Mouse (Mus musculus) limb, embryonic 14.5 days (tissue): ENCODE measurements around the gene Atf6. TPM values are rescaled to one million over a fixed set of nuclear protein-coding genes. Genes with fewer than 3 reads are reported as not detected.

Source experiments
- ATAC-seq: fragments of 200-750 bp; cut with Nextera tagmentation; 2 replicates; pipeline ENCODE4 v1.8.0; 2017; ENCODE audit warnings: low read depth, moderate number of reproducible peaks, moderate TSS enrichment; ENCODE audit not compliant: low FRiP score
- DNase-seq: peaks from one replicate; pipeline ENCODE4 v3.0.0-alpha.2; 2015; ENCODE audit warnings: low spot score
- H3K27ac ChIP-seq: fragments of 300-500 bp; sonication (generic); replicated peaks from 2 replicates; pipeline ENCODE4 v1.5.1; 2014; ENCODE audit warnings: low read depth, mild to moderate bottlenecking, low read length, moderate library complexity, mixed read lengths
- H3K27me3 ChIP-seq: fragments of 300-500 bp; sonication (generic); 2 replicates; pipeline ENCODE4 v1.6.1; 2014; ENCODE audit warnings: low read length, mixed read lengths; ENCODE audit not compliant: control insufficient read depth, insufficient read depth
- H3K36me3 ChIP-seq: fragments of 300-500 bp; sonication (generic); 2 replicates; pipeline ENCODE4 v1.6.1; 2014; ENCODE audit warnings: mild to moderate bottlenecking, low read length, moderate library complexity, mixed read lengths; ENCODE audit not compliant: control insufficient read depth, insufficient read depth
- H3K4me1 ChIP-seq: fragments of 300-500 bp; sonication (generic); 2 replicates; pipeline ENCODE4 v1.6.1; 2014; ENCODE audit warnings: antibody characterized with exemption, low read length, mixed read lengths; ENCODE audit not compliant: control insufficient read depth, insufficient read depth
- H3K4me2 ChIP-seq: fragments of 300-500 bp; sonication (generic); replicated peaks from 2 replicates; pipeline ENCODE4 v1.6.1; 2014; ENCODE audit warnings: low read depth, mild to moderate bottlenecking, low read length, moderate library complexity; ENCODE audit not compliant: severe bottlenecking
- H3K4me3 ChIP-seq: fragments of 300-500 bp; sonication (generic); replicated peaks from 2 replicates; pipeline ENCODE4 v1.5.1; 2014; ENCODE audit warnings: low read length
- H3K9ac ChIP-seq: fragments of 300-500 bp; sonication (generic); 2 replicates; pipeline ENCODE4 v1.6.1; 2014; ENCODE audit warnings: mild to moderate bottlenecking, low read depth, low read length, moderate library complexity; ENCODE audit not compliant: severe bottlenecking
- H3K9me3 ChIP-seq: fragments of 300-500 bp; sonication (generic); 2 replicates; pipeline ENCODE4 v1.6.1; 2016; ENCODE audit warnings: low read length; ENCODE audit not compliant: control insufficient read depth
- POLR2A ChIP-seq: fragments of 200-500 bp; IDR thresholded peaks from 2 replicates; pipeline ENCODE4 v1.8.0; 2012; ENCODE audit warnings: inconsistent platforms, mild to moderate bottlenecking, moderate library complexity, borderline replicate concordance; ENCODE audit not compliant: insufficient read depth, insufficient read length; ENCODE audit errors: extremely low read depth
- WGBS: fragments of 180-500 bp; shearing (Covaris S2); extraction: QIAGEN DNeasy Blood & Tissue Kit; methylation state at CpG from one replicate; pipeline ENCODE4 v1.1.7; 2014; 5-methylcytosine and 5-hydroxymethylcytosine counted together
- polyA plus RNA-seq, 2 experiments: library from polyadenylated mRNA; depleted of rRNA in 1 of 2; stranded (reverse) in 1 of 2; unstranded in 1 of 2; fragments of >200 nt; fragmentation: Nextera tagmentation in 1 of 2; extraction: Ambion mirVana in 1 of 2; gene quantifications; 2 replicates each; pipeline versions ENCODE4 v1.2.1 to v1.2.3; 2012 to 2014

Gene Atf6
- polyA plus RNA-seq, 2 experiments, result 8.9 to 9.1 TPM

- Histone ChIP-seq H3K9me3 (no peaks in the 10 kb centered on the region), H3K4me2 (no peak overlapping the region), H3K27me3 (no peaks in the 10 kb centered on the region), H3K4me1 (no peaks in the 10 kb centered on the region), H3K4me3 (no peak overlapping the region), H3K36me3 (no peaks in the 10 kb centered on the region), H3K27ac (no peak overlapping the region), H3K9ac (no peak overlapping the region)
- WGBS, result 85% methylated on average over 14 of the region's 14 CpGs
- DNase-seq, result no peak
- no peak for ATAC-seq
- TF ChIP-seq POLR2A, result no peak
These were observed 47.3 kb downstream of the Atf6 start for GRCm38 (mm10) chr1:170820103-170820814.

GRCm38 (mm10) chr1:170815287-170816004 lies 52.1 kb downstream of the Atf6 start:
- TF ChIP-seq POLR2A, result no peak
- no peak for ATAC-seq
- Histone ChIP-seq H3K9ac (no peak overlapping the region), H3K27ac (no peak overlapping the region), H3K36me3 (peaks cover 7% of the 10 kb centered on the region; the same call in 1 of the 2 replicates), H3K9me3 (no peaks in the 10 kb centered on the region), H3K4me1 (no peaks in the 10 kb centered on the region), H3K4me3 (no peak overlapping the region), H3K27me3 (no peaks in the 10 kb centered on the region), H3K4me2 (no peak overlapping the region)
- WGBS, result 96% methylated on average over 2 of the region's 2 CpGs
- no peak for DNase-seq

GRCm38 (mm10) chr1:170812822-170813221 lies 54.7 kb downstream of the Atf6 start:
- 81% methylated on average over 5 of the region's 5 CpGs for WGBS
- DNase-seq (no peak), ATAC-seq (no peak)
- H3K4me1 ChIP-seq, result no peaks in the 10 kb centered on the region
- no peak for TF ChIP-seq POLR2A
- H3K27ac ChIP-seq, result no peak overlapping the region
- H3K36me3 ChIP-seq, result peaks cover 11% of the 10 kb centered on the region
- H3K27me3 ChIP-seq, result no peaks in the 10 kb centered on the region
- no peak overlapping the region for H3K4me3 ChIP-seq
- H3K9me3 ChIP-seq, result no peaks in the 10 kb centered on the region
- no peak overlapping the region for H3K9ac ChIP-seq
- no peak overlapping the region for H3K4me2 ChIP-seq

GRCm38 (mm10) chr1:170807600-170808270 lies 59.8 kb downstream of the Atf6 start:
- no peak for DNase-seq
- Histone ChIP-seq H3K4me1 (no peaks in the 10 kb centered on the region), H3K27ac (no peak overlapping the region), H3K27me3 (no peaks in the 10 kb centered on the region), H3K4me2 (no peak overlapping the region), H3K9ac (no peak overlapping the region), H3K9me3 (no peaks in the 10 kb centered on the region), H3K4me3 (no peak overlapping the region), H3K36me3 (peaks cover 9% of the 10 kb centered on the region)
- no peak for TF ChIP-seq POLR2A
- ATAC-seq, result no peak
- 76% methylated on average over 2 of the region's 2 CpGs for WGBS

GRCm38 (mm10) chr1:170804721-170805120 lies 62.9 kb downstream of the Atf6 start:
- TF ChIP-seq POLR2A, result no peak
- Histone ChIP-seq H3K4me1 (no peaks in the 10 kb centered on the region), H3K4me2 (no peak overlapping the region), H3K9ac (no peak overlapping the region), H3K9me3 (no peaks in the 10 kb centered on the region), H3K27me3 (no peaks in the 10 kb centered on the region), H3K36me3 (no peaks in the 10 kb centered on the region; the same call in 1 of the 2 replicates), H3K4me3 (no peak overlapping the region), H3K27ac (no peak overlapping the region)
- DNase-seq, result no peak
- no peak for ATAC-seq
- WGBS, result 75% methylated on average over 11 of the region's 11 CpGs
